Mouse (Mus musculus) heart, postnatal 4 days (tissue): Measurements from ENCODE around the gene Bhlhe41. TPM values are rescaled to one million over a fixed set of nuclear protein-coding genes. Genes with fewer than 3 reads are reported as not detected.

Experiments used
- DNase-seq: peaks from one replicate; pipeline ENCODE4 v3.0.0; 2021
- total RNA-seq, 2 experiments: library from RNA; stranded (reverse); gene quantifications; 2 replicates each; pipeline ENCODE4 v1.2.3; 2021

Bhlhe41 gene
- total RNA-seq, 2 experiments from 2014 or later, result 10.5 to 12.7 TPM

DNA sequence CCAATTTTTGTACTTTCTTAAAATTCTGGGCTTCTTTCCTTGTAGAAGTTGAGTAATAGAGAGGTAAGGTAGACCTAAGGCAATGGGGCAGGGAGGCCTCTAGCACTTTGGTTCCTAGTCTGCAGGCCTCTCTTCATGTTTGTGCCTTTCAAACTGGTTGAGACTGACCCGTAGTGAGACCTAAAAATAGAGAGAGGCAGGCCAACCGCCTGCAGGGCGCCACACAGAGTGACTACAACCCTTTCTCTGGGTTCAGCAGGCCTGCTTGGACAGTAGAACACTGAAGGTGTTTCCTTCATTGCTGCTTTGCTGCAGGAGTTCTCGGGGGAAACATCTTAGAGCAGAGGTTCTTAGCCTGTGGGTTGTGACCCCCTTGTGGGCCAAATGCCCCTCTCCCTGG, 5.6 kb upstream of the Bhlhe41 start:
- peak; percentile 41 for DNase-seq

DNA sequence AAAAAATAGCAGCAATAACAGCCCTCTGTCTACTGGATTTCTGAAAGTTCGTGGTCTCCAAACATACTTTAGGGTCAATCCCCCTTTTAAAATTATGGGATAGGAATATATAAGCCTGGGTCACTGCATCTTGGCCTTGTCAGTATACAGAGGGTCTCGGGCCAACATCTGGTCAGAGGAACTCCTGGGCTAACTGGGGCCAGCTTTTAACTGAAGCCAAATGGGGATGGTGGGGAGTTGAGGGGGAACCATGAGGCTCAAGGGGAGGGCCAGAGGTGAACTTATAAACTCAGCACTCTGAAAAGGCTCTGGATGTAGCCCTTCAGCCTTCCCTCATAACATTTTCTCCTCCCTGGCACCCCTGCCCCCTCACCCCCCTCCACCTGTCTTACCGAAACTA, 1.8 kb upstream of the Bhlhe41 start:
- no peak for DNase-seq

DNA sequence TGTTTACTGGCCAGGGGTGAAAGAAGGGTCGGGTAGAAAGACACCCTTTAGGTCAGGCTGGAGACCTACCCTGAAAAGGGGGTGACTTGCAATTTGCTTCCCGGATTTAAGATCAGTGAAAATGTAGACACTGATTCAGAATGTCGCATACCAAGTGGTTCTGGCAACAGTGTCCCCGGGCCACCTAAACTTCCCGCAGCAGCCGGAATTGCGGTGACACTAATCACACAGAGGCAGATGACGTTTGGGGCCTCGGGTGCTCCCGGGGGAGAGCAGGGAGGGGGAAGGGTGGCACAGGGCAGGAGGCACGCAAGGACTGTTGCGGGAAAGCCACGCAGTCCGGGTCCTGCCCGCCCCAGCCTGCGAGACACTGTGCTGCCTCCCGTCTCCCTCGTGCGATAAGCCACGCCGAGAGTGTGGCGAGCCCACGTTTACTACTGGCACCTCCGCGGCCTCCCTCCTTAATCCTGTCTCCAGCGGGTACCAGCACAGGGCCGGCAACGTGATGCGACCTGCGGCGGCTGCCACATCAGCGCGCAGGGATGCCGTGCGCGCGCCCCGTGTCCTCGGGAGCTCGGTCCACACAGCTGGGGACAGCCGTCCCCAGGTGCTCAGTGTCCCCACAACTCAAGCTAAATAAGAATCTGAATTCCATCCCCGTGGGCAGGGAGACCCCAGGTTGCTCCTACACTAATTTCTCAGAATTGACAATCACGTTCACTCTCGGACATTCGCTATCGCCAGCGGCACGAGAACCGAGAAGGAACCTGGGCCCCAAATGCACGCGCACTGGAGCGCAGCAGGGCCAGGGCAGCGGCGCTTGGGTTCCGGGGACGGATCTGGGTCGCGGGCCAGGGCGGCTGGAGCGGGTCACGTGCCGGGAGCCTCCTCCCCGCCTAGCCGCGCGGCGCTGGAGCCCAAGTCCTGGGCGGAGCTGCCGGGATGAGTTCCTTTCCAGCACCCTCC, 811 bp upstream of the Bhlhe41 start:
- DNase-seq, result peak; percentile 94

DNA sequence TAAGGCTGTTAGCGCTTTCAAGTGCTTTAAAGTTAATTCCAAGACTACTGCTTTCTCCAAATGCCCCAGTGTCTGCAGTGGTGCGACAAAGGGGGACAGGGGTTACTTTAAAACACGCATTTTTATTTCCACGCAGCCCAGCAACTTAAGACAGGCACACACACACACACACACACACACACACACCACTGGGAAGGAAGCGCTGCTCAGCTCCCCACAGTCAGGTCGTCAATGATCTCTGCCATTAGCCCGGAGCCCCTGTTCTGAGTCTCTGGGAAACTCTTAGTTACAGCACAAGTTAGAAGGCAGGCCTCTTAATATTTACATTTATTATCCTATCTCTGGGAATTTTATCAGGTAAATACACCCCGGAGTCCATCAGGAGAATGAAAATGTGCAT, 1.2 kb downstream of the Bhlhe41 start:
- DNase-seq, result no peak

DNA sequence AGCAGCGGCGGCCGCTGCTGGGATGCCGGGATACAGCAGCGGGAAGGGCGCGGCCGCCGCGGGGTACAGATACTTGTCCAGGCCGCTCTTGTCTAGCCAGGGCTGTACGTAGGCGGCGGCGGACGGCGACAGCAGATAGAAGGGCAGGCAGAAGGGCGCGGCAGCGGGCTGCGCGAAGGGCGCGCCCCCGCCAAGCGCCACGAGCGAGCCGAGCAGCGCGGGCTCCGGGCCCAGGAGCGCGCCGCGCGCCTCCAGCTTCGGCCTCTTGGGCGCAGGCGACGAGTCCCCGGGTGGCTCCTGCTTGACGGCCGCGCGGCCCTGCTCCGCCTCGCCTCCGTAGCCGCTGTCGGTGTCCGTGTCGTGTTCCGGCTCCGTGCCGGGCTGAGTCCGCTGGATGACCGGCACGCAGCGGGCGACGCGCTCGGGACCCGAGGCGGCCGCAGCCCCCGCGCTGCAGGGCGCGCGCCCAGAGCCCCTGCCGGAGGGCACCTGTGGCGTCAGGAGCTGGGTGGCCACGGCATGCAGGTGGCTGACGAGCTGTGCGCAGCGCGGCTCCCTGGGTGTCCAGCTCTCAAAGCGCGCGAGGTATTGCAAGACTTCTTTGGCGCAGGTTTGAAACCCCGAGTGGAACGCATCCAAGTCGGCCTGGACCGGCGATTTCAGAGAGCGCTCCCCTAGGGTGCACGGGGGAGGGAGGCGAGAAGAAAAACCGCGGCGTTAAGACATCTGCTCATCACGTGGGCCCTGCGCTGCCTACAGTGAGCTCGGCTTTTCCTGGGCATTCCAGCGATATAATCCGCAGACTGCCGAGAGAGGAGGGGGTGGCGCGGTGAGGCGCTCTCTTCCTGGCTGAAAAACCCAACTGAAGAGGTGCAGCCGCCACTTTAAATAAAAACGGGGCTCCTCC, 2.0 kb downstream of the Bhlhe41 start:
- DNase-seq, result peak; percentile 73

DNA sequence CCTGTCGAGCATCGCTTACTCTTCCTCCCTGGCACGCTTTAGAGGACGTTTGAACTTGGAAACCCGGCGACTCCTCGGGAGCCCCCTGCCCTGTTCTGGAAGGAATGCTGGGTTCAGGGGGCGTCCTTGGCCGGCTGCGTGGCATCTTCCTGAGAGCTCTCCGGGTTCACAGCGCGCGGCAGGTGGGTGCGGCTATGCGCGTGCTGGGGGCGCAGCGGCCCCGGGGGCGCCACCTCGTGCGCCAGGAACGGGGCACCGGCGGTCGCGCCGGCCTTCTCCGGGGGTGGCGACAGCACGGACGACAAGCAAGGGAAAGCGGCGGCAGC, 2.7 kb downstream of the Bhlhe41 start:
- DNase-seq, result no peak

DNA sequence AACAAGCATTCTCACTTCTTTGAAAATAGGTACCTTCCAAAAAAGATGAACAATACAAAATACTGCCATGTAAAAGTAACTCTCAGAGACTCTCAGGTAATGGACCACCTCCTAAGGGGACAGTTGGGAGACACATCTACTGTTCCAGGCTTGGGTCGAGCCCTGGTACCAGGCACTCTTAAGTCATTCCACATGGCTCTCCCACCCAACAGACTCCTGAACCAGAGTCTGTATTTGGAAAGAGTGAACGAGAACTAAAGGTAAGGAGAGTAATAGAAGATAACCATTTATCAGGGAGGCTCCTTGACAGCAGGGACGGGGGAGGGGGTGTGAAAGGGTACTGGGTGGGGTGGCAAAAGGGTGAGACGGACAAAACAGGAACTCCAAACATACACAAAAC, 3.0 kb downstream of the Bhlhe41 start:
- no peak for DNase-seq

DNA sequence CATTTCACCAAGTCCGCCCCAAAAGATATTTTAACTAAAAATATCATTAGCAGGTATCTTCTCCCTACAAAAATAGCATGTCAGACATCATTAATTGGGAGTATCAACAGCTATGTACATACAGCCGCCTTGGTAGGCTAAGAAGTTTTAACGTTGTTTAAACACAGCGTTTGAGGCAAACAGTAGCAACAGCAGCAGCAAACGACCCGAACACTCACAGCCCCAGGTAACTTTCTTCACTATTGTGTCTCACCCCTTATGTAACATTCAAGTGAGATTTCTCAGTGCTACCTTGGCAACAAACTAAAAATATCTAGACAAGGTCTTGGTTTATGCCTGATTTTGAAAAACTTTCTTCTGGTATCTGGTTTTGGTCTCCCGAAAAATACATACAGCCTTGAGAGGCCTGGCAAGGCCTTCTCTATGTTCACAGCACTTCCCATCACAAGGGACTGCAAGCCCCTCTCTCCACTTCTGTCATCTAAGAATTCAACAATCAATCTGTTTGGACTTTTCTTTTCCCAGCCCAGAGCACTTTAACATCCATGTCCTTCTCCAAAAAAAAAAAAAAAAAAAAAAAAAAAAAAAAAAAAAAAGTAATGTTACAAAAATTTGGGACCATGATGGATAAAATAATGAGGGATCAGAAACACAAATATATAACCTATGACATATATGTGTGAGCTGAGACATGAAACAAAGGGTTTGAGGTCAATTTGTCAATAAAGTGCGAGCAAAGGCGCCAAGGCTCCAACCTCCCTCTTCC, 3.7 kb downstream of the Bhlhe41 start:
- DNase-seq, result no peak

DNA sequence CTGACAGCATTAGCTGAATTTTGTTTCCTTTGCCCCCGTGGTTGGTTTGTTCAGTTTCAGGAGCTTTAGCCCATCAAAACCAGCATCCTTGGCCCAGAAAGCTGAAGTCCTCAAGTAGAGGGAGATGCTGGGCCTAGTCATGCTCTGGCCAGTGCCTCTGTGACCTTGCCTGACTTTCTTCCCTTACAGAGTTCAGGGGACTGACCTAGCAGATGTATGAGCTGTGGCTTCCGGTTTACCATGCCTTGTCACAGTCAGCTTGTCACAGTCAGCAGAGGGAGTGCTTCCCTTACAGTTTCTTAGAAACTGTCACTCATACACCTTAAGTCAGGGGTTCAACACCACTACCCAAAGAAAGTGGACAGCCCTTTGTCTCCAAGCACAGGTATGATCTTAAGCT, 5.0 kb downstream of the Bhlhe41 start:
- peak; percentile 24 for DNase-seq

DNA sequence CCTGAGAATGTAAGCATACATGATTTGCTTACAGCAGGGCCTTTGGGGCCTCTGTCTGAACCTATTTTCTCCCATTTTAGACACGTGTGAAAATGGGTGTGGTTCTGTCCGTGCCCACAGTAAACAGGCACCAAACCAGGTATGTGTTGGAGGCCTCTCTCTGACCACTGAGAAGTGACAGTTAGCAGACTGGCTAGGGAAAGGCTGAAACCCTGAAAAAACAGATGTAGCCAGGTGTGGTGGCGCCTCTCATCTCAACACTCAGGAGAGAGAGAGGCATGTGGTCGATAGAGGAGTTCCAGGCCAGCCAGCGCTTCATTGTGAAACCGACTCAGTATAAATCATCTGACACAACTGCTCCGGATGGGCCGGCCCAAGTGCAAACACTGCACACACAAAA, 6.9 kb downstream of the Bhlhe41 start:
- DNase-seq, result no peak

DNA sequence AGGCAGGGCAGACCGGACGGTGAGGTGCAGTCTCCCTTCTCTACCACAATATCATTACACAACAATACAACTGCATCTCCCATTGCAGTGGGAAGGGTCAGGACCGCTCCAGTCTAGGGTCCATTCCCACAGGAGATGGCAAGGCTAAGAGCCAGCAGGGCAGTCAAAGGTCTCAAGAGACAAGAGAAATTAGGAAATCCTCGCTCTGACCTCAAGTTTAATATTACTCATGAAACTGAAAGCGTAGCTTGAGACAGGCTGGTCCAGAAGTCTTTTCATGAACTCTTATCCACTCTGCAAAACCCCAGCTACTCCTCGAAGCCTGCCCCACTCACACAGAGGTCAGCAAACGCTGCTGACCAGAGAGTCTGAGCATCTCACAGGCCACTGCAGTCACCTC, 7.9 kb downstream of the Bhlhe41 start:
- DNase-seq, result no peak

DNA sequence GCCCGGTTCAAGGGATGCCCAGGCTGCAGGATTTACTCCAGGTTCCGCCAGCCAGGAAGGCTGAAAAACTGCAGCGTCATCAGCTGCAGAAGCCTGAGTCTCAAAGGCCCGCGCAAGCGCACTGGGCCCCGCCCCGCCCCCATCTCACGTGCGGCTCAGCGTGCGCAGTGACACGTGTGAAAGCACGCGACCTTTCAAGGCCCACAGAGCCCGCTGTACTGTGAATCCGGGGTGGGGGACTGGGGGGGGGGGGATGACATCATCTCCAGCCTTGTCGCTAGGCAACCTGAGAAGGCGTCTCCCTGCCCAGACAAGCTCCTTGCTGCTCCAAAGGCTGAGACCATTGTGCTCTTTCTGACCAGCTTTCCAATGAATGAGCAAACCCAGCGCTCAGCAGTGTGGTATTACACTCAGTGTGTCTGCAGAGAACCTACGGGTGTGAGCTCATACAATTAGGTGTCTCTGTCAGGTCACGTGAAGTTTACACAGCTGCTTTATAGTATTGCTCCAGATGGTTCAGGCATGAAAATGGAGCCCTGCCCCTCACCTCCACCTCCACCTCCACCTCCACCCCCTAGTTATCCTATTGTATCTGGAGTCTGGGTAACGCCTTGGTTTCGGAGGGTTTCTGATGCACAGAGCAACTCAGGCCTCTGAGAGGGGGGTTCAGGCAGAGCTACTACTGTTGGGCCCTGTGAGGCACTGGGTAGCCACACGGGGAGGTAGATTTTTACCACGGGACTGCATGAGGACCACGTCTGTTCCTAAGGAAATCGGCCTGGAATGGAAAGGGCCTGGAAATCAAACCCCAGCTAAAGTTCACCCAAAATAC, 9.4 kb downstream of the Bhlhe41 start:
- peak; percentile 98 for DNase-seq

DNA sequence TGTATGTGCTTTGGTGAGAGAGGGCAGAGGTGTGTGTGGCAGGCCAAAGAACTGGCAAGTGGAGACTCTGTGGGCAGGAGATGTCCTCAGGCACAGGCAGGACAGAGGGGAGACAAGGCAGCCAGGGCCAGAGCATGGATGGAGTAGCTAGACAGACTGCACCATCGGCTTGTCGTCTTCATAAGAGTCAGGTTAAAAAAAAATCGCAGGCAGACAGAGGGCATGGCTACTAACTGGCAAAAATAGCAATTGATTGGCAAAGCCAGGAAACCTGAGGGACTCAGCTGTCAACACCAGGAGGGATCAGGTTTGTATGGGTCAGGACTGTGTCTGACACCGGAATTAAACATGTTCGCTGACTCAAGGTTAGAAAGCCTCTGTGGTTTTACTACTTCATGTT, 10.6 kb downstream of the Bhlhe41 start:
- DNase-seq, result peak; percentile 21

DNA sequence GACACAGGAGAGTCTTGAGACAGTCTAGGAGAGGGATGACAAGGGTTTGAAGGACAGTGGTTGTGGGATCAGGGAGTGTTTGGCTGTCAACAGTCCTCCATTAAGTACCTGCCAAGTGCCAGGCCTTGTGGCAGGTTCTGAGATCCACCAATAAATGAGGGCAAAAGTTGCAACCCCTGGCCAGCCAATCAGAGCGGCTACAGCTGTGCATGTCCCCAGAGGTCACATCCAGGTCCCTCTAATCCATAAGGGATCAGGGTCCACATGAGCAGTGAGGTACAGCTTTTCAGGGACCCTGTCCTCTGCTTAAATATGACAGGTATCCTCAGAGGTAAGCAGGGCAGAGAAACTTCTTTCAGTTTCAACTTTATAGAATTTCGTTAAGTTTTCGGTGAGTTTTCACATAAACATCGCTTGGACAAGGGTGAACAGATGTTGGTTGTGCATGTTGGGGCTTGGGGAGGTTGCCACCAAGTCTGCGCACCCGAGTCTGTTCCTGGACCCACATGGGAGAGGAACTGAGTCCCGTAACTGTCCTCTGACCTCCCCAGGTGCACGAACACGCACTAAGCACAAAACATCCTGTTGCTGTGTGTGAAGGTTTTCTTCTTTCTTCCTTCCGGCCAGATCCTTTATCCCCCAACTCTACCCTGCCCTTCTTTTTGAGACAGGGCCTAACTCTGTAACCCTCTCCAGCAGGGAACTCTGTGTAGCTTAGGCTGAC, 11.8 kb downstream of the Bhlhe41 start:
- no peak for DNase-seq

DNA sequence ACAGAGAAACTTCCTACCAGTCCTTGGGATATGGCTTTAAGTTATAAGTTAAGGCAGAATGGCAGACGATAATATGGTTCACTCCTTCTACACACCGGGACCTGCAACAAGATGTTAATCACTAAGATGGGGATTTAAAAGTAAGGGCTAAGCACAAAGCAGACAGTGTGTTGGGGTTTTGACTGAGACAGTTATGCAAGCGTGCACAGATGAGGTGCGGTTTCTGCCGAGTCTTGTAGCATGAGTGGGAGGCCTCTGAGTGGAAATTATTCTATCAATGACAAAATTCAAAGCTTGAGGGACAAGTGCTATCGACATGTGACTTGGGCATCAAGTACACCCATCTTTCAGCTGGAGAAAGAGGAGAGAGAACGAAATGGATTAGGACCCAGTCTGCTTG, 12.7 kb downstream of the Bhlhe41 start:
- DNase-seq, result no peak

DNA sequence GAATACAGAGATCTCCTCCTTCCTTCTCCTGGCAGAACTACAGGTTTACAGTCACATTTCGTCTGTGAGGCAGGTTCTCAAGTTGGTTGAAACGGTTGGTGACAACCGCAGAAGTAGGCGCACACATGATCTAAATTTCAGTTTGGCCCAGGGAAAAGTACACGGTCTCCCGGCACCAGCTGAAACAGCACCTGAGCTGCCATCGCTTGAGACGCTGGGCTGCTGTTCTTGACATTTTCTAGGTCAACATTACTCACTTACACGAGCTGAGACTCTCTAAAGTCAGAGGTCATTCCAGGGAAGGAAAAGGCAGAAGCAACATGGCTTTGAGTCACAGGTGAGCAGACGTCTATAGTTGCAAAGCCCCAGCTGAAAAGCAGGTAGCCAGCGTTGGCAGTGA, 13.4 kb downstream of the Bhlhe41 start:
- no peak for DNase-seq

DNA sequence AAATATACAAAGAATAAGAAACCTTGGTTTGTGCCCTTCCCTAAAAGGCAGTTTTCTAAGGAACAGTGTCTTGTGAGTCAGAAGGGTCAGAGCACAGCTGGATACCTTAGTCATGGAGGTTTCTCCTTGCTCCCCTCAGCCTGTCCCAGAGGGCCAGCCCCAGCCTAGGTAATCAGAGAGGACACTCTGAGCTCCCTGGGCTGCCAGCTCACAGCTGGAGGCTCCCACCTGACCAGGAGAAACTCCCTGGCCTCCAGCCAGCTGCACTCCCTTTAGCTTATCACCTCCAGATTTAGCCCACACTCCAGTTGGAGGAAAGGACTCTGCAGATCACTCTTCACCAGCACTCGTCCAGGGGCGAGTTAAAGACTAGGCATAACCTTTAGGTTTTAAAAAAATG, 14.6 kb downstream of the Bhlhe41 start:
- peak; percentile 87 for DNase-seq

DNA sequence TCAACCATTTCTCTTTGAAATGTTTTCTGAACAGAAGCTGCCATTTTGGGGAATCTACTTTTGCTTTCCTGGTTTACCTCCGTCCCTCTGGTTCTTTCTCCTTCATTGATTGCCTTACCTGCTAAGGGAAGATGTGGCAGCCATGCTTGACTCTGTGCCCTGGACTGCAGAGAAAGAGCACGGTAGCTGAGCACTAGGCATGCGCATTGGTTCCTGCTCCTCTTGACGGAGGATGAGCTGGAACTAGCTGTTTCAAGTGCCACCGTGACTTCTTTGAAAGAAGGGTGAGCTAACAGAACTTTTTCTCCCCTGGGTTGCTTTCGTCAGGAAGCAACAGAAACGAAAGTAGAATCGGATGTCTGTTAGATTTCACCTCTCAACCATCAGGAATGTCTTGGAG, 17.7 kb downstream of the Bhlhe41 start:
- no peak for DNase-seq

DNA sequence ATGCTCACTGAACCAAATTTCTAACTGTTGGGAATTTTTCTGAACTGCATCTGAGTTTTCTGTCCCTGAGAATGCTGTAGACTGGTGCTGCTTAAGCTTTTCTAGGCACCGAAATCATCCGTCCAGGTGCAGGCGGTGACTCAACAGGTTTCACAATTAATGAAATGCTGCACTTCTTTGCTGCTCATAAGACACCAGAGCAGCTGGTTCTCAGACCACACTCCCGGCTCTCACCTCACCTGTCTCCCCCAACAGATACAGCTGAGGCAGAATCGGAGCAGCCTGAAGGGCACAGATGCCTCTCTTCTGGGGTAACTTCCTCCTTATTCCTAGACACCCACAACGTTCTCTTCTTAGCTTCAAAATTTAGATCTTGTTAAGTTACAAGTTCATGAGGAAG, 18.4 kb downstream of the Bhlhe41 start:
- no peak for DNase-seq

DNA sequence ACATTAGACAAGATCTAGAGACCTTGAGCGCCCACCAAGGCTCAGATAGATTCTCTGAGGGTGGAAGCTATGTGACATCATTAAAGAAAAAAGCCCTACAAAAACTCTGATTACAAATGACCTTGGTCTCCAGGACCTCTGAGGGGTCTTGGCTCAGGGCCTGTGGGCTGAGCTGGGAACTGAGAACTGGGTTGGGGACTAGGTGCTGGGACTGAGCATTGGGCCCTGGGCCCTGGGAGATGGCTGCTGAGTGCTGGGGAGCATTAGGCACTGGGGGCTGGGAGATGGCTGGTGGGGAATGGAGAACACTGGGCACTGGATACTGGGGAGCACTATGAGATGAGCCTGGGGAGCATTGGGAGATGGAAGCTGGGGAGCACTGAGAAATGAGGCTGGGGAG, 19.3 kb downstream of the Bhlhe41 start:
- no peak for DNase-seq

DNA sequence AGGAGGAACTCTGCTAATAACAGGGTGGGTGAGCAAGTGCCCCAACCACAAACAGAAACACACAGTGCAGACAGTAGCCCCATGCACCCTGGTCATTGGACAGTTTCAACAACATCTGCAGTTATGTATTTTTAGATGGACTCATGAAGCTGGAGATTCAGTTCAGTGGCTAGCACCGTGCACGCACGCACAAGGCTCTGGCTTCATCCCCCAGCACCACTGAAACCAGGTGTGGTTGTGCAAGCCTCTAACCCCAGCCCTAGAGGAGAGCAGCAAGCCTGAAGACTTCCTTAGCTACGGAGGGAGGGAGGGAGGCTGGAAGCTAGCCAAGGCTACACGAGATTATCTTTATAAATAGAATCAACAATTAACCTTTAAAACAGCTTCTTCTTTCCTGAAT, 19.7 kb downstream of the Bhlhe41 start:
- no peak for DNase-seq
